Mouse (Mus musculus): Measurements from ENCODE around the gene Htra3.

GRCm38 (mm10) chr5:35713649-35714354, 34.2 kb upstream of the Htra3 start:
- no peak for TF ChIP-seq EP300 (IDR thresholded peaks at IDR 0.05; ENCODE audit: low read depth in 1 of 2, low read length in 2 of 2)
- TF ChIP-seq CTCF (IDR thresholded peaks at IDR 0.05 in 2 of 3, conservative IDR thresholded peaks at IDR 0.05 in 1 of 3; ENCODE audit: control insufficient read depth in 1 of 3, insufficient read depth in 1 of 3, low read depth in 2 of 3, low read length in 3 of 3, poor library complexity in 1 of 3, severe bottlenecking in 1 of 3) = no peak
- TF ChIP-seq POLR2A (IDR thresholded peaks at IDR 0.05; ENCODE audit: control insufficient read depth in 1 of 2, insufficient read depth in 1 of 2, low read depth in 1 of 2, low read length in 2 of 2, poor library complexity in 1 of 2) = no peak
- TF ChIP-seq MAZ (IDR thresholded peaks at IDR 0.05; ENCODE audit: low read depth, low read length) = no peak
- no peak for TF ChIP-seq HCFC1 (IDR thresholded peaks at IDR 0.05; ENCODE audit: low read depth, low read length)
- TF ChIP-seq E2F4 (IDR thresholded peaks at IDR 0.05; ENCODE audit: borderline replicate concordance, low read depth, low read length) = no peak
- TF ChIP-seq MAFK (IDR thresholded peaks at IDR 0.05; ENCODE audit: borderline replicate concordance, low read depth, low read length) = no peak
- no peak for TF ChIP-seq MXI1 (IDR thresholded peaks at IDR 0.05; ENCODE audit: low read depth, low read length)
- TF ChIP-seq MAX (IDR thresholded peaks at IDR 0.05; ENCODE audit: low read length) = no peak

Measured in MEL (cell line).